Mouse (Mus musculus) hindbrain, postnatal 0 days (tissue): Measurements from ENCODE around the gene Calu. TPM values are rescaled to one million over a fixed set of nuclear protein-coding genes. Genes with fewer than 3 reads are reported as not detected.

Experiments
- ATAC-seq: fragments of 200-750 bp; cut with Nextera tagmentation; 2 replicates; pipeline ENCODE4 v1.8.0; 2017; ENCODE audit warnings: mild to moderate bottlenecking, moderate TSS enrichment, moderate library complexity
- DNase-seq: peaks from one replicate; pipeline ENCODE4 v3.0.0-alpha.2; 2015; ENCODE audit warnings: low spot score
- H3K27ac ChIP-seq: fragments of 300-500 bp; sonication (generic); 2 replicates; pipeline ENCODE4 v1.5.1; 2014; ENCODE audit warnings: mild to moderate bottlenecking
- H3K27me3 ChIP-seq: fragments of 300-500 bp; sonication (generic); 2 replicates; pipeline ENCODE4 v1.6.1; 2014; ENCODE audit warnings: low read length, mixed read lengths; ENCODE audit not compliant: insufficient read depth
- H3K36me3 ChIP-seq: fragments of 300-500 bp; sonication (generic); 2 replicates; pipeline ENCODE4 v1.6.1; 2014; ENCODE audit warnings: low read length, mixed read lengths; ENCODE audit not compliant: insufficient read depth
- H3K4me1 ChIP-seq: fragments of 300-500 bp; sonication (generic); 2 replicates; pipeline ENCODE4 v1.6.1; 2014; ENCODE audit warnings: antibody characterized with exemption, low read length, mixed read lengths; ENCODE audit not compliant: insufficient read depth
- H3K4me2 ChIP-seq: fragments of 300-500 bp; sonication (generic); 2 replicates; pipeline ENCODE4 v1.6.1; 2014; ENCODE audit warnings: low read depth, mild to moderate bottlenecking, low read length, moderate library complexity, mixed read lengths
- H3K4me3 ChIP-seq: fragments of 300-500 bp; sonication (generic); 2 replicates; pipeline ENCODE4 v1.5.1; 2014; ENCODE audit warnings: low read length
- H3K9ac ChIP-seq: fragments of 300-500 bp; sonication (generic); replicated peaks from 2 replicates; pipeline ENCODE4 v1.6.1; 2014; ENCODE audit warnings: mild to moderate bottlenecking, low read length, moderate library complexity, mixed read lengths
- H3K9me3 ChIP-seq: fragments of 300-500 bp; sonication (generic); 2 replicates; pipeline ENCODE4 v1.6.1; 2016; ENCODE audit warnings: low read length, mixed read lengths
- CTCF ChIP-seq: IDR thresholded peaks from 2 replicates; pipeline ENCODE4 v1.5.1; 2016; ENCODE audit warnings: antibody characterized with exemption, control low read depth, low read depth
- WGBS: fragments of 180-500 bp; shearing (Covaris S2); extraction: QIAGEN DNeasy Blood & Tissue Kit; methylation state at CpG from one replicate; pipeline ENCODE4 v1.1.7; 2014; 5-methylcytosine and 5-hydroxymethylcytosine counted together
- polyA plus RNA-seq: library from polyadenylated mRNA; unstranded; fragments of >200 nt; fragmentation: Nextera tagmentation; extraction: Ambion mirVana; gene quantifications from 2 replicates; pipeline ENCODE4 v1.2.1, GENCODE M21; 2015
- total RNA-seq: library from RNA; depleted of rRNA; stranded (reverse); fragments of >200 nt; gene quantifications from 2 replicates; pipeline ENCODE4 v1.2.3, GENCODE M21; 2014

The Calu gene
- total and polyA plus RNA-seq, 2 experiments from 2014 or later, result 119 to 135 TPM

DNA sequence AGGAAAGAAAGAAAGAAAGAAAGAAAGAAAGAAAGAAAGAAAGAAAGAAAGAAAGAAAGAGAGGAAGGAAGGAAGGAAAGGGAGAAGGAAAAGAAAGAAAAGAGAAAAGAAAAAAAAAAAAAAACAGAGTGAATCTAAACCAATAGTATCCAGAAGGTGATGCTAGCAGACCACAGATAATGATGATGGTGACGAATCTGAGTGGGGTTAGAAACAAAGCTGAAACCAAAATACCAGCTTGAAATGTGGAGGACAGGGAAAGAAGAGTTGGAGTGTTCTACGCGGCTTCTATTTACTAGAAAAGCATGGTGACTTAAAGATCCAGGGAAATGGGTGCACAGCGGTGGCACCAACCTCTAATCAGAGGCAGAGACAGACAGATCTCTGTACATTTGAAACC, 43.9 kb downstream of the Calu start:
- peak; percentile 56 for TF ChIP-seq CTCF
- 74% methylated on average over 4 of the region's 4 CpGs for WGBS
- ATAC-seq (no peak), DNase-seq (peak; percentile 33)
- H3K27me3 ChIP-seq, result no peaks in the 10 kb centered on the region
- no peaks in the 10 kb centered on the region for H3K9me3 ChIP-seq
- H3K4me3 ChIP-seq, result no peak overlapping the region
- H3K9ac ChIP-seq, result no peak overlapping the region
- H3K4me2 ChIP-seq, result no peak overlapping the region
- no peaks in the 10 kb centered on the region for H3K36me3 ChIP-seq
- H3K27ac ChIP-seq, result no peak overlapping the region
- no peaks in the 10 kb centered on the region for H3K4me1 ChIP-seq

- no peak for TF ChIP-seq CTCF
- Histone ChIP-seq H3K4me1 (no peaks in the 10 kb centered on the region), H3K4me3 (no peak overlapping the region), H3K27me3 (no peaks in the 10 kb centered on the region), H3K36me3 (no peaks in the 10 kb centered on the region), H3K27ac (no peak overlapping the region), H3K9me3 (no peaks in the 10 kb centered on the region), H3K9ac (no peak overlapping the region), H3K4me2 (no peak overlapping the region)
- 74% methylated on average over 1 of the region's 1 CpGs for WGBS
- DNase-seq (no peak), ATAC-seq (no peak)
Observed at GRCm38 (mm10) chr6:29394286-29394685, 46.4 kb downstream of the Calu start.

DNA sequence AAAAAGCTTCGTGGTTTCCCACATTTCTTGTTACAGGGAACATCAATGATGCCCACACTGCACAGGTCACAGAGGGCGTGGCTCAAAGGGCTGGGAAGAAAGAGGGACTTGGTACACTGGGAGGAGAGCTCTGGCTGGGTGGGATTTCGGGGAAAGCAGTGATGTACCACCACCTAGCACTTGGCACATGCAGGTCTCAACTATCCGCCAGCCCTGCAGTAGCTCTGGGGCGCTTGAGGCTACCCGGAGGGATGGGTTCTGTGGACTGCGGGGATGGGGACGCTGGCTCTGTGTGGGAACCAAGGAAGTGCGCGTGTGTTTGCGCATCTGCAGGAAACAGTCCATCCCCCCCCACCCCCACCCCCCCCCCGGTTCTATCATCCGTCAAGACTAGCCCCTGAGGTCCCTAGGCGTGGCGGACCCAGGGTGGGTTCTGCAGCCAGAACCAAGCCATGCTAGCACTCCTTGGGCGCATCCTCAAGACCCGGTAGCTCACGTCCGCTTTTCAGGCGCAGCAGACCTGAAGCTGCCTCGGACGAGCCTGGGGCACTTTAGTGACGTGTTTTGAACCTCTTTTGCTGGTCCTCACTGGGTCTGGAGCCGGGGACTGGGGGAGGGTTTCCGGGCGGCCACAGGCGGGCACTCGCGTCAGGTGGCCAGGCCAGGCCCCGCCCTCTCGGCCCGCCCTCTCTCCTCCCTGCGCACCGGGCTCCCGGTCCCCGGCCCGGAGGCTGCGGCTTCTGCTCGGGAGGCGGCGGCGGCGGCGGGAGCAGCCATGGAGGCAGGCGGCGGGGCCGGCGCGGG, 48.2 kb downstream of the Calu start, which contains the start of gene Ccdc136:
Gene Ccdc136 (plus strand): TSS at position 400 of the 804 bp plus-strand sequence.
- Histone ChIP-seq H3K27ac (peak within 1 kb of the TSS; percentile 66), H3K4me3 (peak within 1 kb of the TSS; percentile 61), H3K36me3 (no peaks in the 10 kb centered on the region), H3K9ac (peak within 1 kb of the TSS; percentile 61), H3K9me3 (no peaks in the 10 kb centered on the region), H3K4me2 (peak within 1 kb of the TSS; percentile 89), H3K27me3 (no peaks in the 10 kb centered on the region), H3K4me1 (no peaks in the 10 kb centered on the region)
- WGBS, result under 1% methylated on average over 41 of the region's 49 CpGs
- no peak for TF ChIP-seq CTCF
- ATAC-seq (peak; percentile 92), DNase-seq (peak; percentile 78)

GRCm38 (mm10) chr6:29396714-29397540, 49.1 kb downstream of the Calu start:
- Histone ChIP-seq H3K9ac (peak overlapping the region; percentile 61), H3K27ac (peak overlapping the region; percentile 66), H3K27me3 (no peaks in the 10 kb centered on the region), H3K4me3 (peak overlapping the region; percentile 61), H3K4me2 (peak overlapping the region; percentile 89), H3K9me3 (no peaks in the 10 kb centered on the region), H3K36me3 (no peaks in the 10 kb centered on the region), H3K4me1 (no peaks in the 10 kb centered on the region)
- TF ChIP-seq CTCF, result no peak
- peak; percentile 75 for ATAC-seq
- WGBS, result 1% methylated on average over 23 of the region's 24 CpGs
- no peak for DNase-seq

DNA sequence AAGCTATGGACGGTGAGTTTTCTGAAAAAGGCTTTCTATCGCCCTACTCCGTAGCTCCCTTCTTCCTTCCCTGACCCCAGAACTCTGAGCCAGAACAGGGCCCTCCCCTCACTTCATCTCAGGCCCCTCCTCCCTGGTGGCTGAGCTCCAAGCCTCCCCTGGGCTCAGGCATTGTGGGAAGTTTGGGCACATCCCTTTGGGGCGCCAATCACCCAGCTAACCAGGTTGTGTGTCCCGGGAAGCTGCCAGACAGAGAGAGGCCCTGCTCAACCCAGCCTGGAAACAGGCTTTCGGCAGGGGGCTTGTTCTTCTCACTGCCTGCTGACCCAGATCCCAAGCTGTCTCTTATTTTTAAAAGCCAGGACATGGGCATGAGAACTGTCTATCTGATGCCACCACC, 49.7 kb downstream of the Calu start:
- peak overlapping the region; percentile 89 for H3K4me2 ChIP-seq
- H3K27me3 ChIP-seq, result no peaks in the 10 kb centered on the region
- H3K4me3 ChIP-seq, result peak overlapping the region; percentile 61
- no peaks in the 10 kb centered on the region for H3K9me3 ChIP-seq
- ATAC-seq (peak; percentile 43), DNase-seq (peak; percentile 68)
- TF ChIP-seq CTCF, result no peak
- no peaks in the 10 kb centered on the region for H3K4me1 ChIP-seq
- H3K27ac ChIP-seq, result peak overlapping the region; percentile 66; the same call in 1 of the 2 replicates
- H3K9ac ChIP-seq, result peak overlapping the region; percentile 61; the same call in 1 of the 2 replicates
- no peaks in the 10 kb centered on the region for H3K36me3 ChIP-seq
- WGBS, result 11% methylated on average over 6 of the region's 6 CpGs

- Histone ChIP-seq H3K4me2 (no peak overlapping the region), H3K4me3 (no peak overlapping the region), H3K27ac (no peak overlapping the region), H3K9ac (no peak overlapping the region), H3K9me3 (no peaks in the 10 kb centered on the region), H3K36me3 (no peaks in the 10 kb centered on the region), H3K4me1 (no peaks in the 10 kb centered on the region), H3K27me3 (no peaks in the 10 kb centered on the region)
- DNase-seq, result no peak
- no peak for TF ChIP-seq CTCF
- 67% methylated on average over 4 of the region's 4 CpGs for WGBS
- ATAC-seq, result no peak
Observed at GRCm38 (mm10) chr6:29399851-29400250, 52.0 kb downstream of the Calu start.
